Mouse (Mus musculus): ENCODE results near the gene Clec4a4.
"Not testable (repeated sequence)": the region's sequence is repeated elsewhere in the genome, so short reads cannot be mapped to it uniquely, and the experiment has no call there.

Gene Clec4a4

DNA sequence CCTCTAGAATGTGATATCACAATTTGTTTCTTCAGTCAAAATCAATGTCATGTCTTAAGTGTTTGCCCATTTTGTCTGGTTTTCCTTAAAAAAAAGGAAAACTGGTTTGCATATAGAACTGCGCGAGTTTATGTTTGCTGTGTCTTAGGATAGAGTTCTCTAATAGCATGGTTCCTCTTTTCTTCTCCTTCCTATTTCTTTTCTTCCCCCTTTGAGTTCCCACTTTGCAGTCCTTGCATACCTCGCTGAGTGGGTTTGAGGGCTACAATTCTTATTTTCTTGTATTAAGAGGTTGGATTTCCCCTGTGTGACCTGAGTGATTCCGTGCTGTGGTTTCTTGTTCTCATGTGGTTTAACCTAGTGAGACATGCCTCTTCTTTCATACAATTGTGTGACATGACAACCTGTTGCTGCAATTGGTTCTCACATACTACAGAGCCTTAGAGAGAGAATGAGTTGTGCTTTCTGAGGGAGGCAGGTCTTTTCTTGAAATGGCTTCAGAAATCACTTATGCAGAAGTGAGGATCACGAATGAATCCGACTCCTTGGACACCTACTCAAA, at the start of gene Clec4a4:
Clec4a4 (plus strand) TSS at position 492 of the 562 bp plus-strand sequence.
- DNase-seq (ENCODE audit: low spot score) = no peak

DNA sequence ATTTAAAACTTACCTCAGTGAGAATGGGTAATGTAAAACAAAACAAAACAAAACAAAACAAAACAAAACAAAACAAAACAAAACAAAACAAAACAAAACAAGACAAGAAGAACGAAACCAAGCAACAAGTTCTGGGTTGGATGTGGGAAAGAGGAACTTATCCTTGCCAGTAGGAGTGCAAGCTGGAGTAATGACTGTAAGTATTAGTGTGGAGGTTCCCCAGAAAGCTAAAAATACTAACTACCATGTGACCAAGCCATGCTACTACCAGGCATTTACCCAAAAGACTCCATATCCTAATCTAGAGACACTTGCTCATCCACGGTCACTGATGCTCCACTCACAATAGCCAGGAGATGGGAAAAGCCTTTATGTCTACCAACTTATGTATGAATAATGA, 43.4 kb upstream of the Clec4a4 start:
- DNase-seq (ENCODE audit: low spot score) = no peak

DNA sequence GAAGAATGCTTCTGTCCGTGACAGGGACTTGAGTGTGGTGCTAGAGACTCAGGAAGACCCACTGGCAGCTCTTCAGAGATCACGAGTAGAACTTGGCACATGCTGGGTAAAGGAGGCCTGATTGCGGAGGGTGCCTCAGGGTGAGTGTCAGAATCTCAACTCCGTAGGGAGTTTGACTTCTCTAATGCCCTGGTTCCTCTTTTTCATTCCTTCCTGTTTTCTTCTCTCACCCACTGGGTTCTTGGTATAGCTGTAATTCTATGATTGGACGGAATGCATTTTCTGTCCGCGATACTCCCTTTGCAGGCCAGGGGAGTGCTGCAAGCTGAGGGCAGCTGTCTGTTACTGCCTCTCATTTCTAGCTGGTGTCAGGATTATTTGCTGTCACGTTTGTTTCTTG, 37.8 kb upstream of the Clec4a4 start, which contains the start of gene Clec4a3:
Clec4a3 (plus strand) TSS at position 115 of the 400 bp plus-strand sequence.
- DNase-seq (ENCODE audit: low spot score) = peak; percentile 4

DNA sequence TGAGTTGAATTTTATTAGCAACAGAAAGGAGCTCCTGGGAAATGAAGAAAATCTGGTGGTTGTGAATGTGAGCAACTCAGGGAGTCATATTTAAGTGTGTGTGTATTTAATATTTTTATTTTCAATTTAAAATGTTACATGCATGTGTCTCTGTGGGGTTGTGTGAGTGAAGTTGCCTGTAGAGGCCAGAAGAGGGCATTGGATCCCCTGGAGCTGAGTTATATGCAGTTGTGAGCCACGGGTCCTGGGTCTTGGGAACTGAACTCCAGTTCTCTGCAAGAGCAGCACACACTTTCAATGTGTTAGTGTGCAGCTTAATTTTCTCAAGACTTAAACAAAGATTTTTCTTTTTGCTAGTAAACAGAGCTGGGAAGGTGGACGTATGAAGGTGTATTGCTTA, 25.6 kb upstream of the Clec4a4 start:
- no peak for DNase-seq (ENCODE audit: low spot score)

DNA sequence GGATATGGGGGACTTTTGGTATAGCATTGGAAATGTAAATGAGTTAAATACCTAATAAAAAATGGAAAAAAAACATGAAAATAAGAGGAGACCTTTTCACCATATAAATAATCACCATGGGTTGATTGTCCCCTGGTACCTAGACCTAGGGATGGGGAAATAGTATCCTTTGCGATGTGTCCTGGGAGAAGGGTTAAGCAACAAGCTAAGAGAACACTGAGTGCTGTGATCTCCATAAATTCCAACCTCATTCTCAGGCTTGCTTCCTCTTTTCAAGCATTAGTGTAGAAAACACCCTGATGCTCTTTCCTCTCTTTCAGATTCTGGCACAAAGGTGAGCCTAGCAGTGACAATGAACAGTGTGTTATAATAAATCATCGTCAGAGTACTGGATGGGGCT, 21.1 kb upstream of the Clec4a4 start:
- DNase-seq (ENCODE audit: low spot score) = no peak

DNA sequence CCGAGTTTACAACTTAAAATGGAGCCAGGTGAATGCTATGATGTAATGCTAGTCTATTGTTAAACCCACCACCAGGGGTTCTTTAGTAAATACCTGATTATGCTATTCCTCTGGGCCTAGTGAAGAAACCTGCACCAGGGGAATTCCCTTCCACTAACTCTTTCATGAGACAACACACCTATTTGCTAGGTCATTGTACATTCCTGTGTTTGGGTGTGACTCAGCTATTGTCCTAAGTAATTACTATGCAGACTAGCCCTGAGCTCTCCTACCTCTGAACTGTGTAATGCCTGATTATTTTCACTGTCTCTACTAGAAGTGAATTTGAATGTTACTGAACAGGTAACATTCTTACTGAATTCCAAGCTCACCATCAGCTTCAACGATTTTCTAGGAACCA, 14.5 kb downstream of the Clec4a4 start:
- DNase-seq (ENCODE audit: low spot score) = not testable (repeated sequence)

DNA sequence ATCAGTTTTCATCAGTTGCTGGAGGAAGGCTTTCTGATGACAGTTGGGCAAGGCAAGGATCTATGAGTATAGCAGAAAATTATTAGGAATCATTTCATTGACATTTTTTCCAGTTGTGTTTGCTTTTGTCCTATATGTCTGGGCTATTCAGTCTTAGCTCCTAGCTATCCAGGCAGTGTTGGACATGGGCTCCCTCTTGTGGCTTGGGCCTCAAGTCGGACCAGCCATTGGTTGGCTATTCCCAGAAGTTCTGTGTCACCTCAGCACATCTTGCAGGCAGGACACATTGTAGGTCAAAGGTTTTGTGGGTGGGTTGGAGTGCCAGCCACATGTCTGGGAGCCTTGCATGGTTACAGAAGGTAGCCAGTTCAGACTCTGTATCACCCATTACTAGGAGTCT, 15.4 kb downstream of the Clec4a4 start:
- peak; percentile 7 for DNase-seq (ENCODE audit: low spot score)

DNA sequence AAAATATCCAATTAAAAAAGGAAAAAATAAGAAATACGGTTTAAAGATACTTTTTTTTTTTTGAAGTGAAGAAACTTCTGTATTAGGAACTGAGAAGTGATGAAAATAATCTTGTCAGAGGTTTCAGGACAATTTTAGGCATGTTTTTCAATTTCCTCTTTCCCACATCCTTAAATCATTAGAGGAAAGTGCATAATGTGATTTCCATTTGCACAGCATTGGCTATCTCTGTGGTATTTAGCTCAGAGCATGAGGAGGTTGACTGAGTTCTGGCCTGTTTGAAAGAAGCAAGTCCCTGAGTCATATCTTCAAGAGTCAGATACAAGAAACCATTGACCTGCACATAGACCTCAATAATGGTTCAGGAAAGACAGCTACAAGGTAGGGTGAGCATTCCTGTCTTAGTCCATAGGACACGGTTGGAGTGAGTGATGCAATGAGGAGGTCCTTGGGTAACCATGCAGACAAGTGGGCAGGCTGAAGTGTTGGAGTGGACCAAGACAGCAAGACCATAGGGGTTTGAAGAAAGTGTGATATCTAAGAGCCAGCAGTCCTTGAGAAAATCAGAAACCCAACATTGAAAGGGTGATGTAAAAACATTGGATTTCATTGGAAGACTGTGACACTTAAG, 59.7 kb downstream of the Clec4a4 start, which contains the start of gene Clec4b1:
Clec4b1 (plus strand) TSS at position 221 of the 631 bp plus-strand sequence.
- no peak for DNase-seq (ENCODE audit: low spot score)
